Mouse (Mus musculus) heart, postnatal 0 days (tissue): ENCODE results near the gene Rbm39. TPM values are rescaled to one million over a fixed set of nuclear protein-coding genes. Genes with fewer than 3 reads are reported as not detected.
A peak's percentile ranks its signal among the peaks of the same experiment; 100 is the strongest.

Experiments used
- ATAC-seq: fragments of 200-750 bp; cut with Nextera tagmentation; 2 replicates; pipeline ENCODE4 v1.8.0; 2017; ENCODE audit warnings: low read depth, moderate number of reproducible peaks, moderate library complexity; ENCODE audit not compliant: insufficient read depth
- DNase-seq: peaks from one replicate; pipeline ENCODE4 v3.0.0-alpha.2; 2016; ENCODE audit warnings: low spot score
- H3K27ac ChIP-seq: fragments of 300-500 bp; sonication (generic); 2 replicates; pipeline ENCODE4 v1.5.1; 2014; ENCODE audit warnings: low read depth, mild to moderate bottlenecking
- H3K27me3 ChIP-seq: fragments of 300-500 bp; sonication (generic); 2 replicates; pipeline ENCODE4 v1.6.1; 2014; ENCODE audit warnings: low read length, mixed read lengths; ENCODE audit not compliant: control insufficient read depth, insufficient read depth
- H3K36me3 ChIP-seq: fragments of 300-500 bp; sonication (generic); replicated peaks from 2 replicates; pipeline ENCODE4 v1.6.1; 2014; ENCODE audit warnings: low read length, mixed read lengths; ENCODE audit not compliant: control insufficient read depth, insufficient read depth
- H3K4me1 ChIP-seq: fragments of 300-500 bp; sonication (generic); 2 replicates; pipeline ENCODE4 v1.6.1; 2014; ENCODE audit warnings: antibody characterized with exemption; ENCODE audit not compliant: control insufficient read depth, insufficient read depth
- H3K4me2 ChIP-seq: fragments of 300-500 bp; sonication (generic); 2 replicates; pipeline ENCODE4 v1.6.1; 2014; ENCODE audit warnings: low read depth, mild to moderate bottlenecking, low read length, moderate library complexity
- H3K4me3 ChIP-seq: fragments of 300-500 bp; sonication (generic); 2 replicates; pipeline ENCODE4 v1.5.1; 2014; ENCODE audit warnings: low read depth, low read length
- H3K9ac ChIP-seq: fragments of 300-500 bp; sonication (generic); replicated peaks from 2 replicates; pipeline ENCODE4 v1.6.1; 2014; ENCODE audit warnings: low read depth, low read length, mixed read lengths
- H3K9me3 ChIP-seq: fragments of 300-500 bp; sonication (generic); replicated peaks from 2 replicates; pipeline ENCODE4 v1.6.1; 2016; ENCODE audit warnings: low read length; ENCODE audit not compliant: control insufficient read depth
- CTCF ChIP-seq: IDR thresholded peaks from 2 replicates; pipeline ENCODE4 v1.5.1; 2016; ENCODE audit warnings: antibody characterized with exemption, control low read depth, low read depth
- EP300 ChIP-seq: IDR thresholded peaks from 2 replicates; pipeline ENCODE4 v1.6.1; 2016; ENCODE audit warnings: antibody characterized with exemption, low read depth
- WGBS: fragments of 180-500 bp; shearing (Covaris S2); extraction: QIAGEN DNeasy Blood & Tissue Kit; methylation state at CpG from one replicate; pipeline ENCODE4 v1.1.7; 2014; 5-methylcytosine and 5-hydroxymethylcytosine counted together
- polyA plus RNA-seq: library from polyadenylated mRNA; unstranded; fragments of >200 nt; fragmentation: Nextera tagmentation; extraction: Ambion mirVana; gene quantifications from 2 replicates; pipeline ENCODE4 v1.2.1, GENCODE M21; 2015
- total RNA-seq: library from RNA; depleted of rRNA; stranded (reverse); fragments of >200 nt; gene quantifications from 2 replicates; pipeline ENCODE4 v1.2.3, GENCODE M21; 2014; ENCODE audit warnings: low replicate concordance

Gene Rbm39
- total and polyA plus RNA-seq, 2 experiments from 2014 or later, result 272 to 315 TPM

DNA sequence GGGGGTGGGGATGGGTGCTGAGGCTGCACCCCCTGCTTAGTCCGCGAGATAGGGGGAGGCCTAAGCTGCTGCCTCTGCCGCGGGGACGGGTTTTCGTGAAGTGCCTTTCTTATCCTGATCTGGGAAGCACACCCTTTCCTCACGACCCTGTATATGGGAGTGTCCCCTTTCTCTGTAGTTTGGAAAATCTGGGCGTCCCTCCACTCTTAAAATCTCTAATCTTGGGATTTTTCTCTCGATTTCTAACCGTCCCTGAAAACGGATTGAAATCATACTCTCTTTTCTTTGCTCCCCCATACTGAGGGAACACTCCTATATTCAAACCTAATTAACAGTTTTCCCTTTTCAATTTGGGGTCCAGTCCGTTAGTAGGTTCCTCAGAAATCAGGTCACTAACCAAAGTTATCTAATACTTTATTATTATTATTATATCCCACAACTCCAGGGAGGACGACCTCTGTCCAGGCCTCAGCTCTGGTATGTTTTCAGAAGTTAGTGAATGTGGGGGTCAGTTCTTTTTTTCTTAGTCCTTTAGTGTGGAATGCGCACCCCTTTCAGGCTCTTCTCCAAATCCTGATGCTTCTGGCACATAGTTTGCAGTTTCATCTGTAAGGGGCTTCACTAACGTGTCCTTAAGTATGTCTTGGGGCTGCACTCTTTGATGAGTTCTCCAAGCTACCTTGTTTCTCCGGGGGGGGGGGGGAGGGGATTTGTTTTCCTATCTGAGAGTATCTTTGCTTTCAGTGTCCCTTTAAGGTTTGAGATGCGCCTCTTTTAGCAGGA lies 17.3 kb upstream of the Rbm39 start:
- DNase-seq, result no peak
- no peaks in the 10 kb centered on the region for H3K9me3 ChIP-seq
- peak overlapping the region; percentile 97 for H3K4me2 ChIP-seq
- H3K9ac ChIP-seq, result peak overlapping the region; percentile 72
- WGBS, result 3% methylated on average over 17 of the region's 17 CpGs
- H3K27ac ChIP-seq, result peak overlapping the region; percentile 96
- no peak for TF ChIP-seq CTCF
- no peak for TF ChIP-seq EP300
- H3K27me3 ChIP-seq, result no peaks in the 10 kb centered on the region
- peak overlapping the region; percentile 77 for H3K4me3 ChIP-seq
- H3K4me1 ChIP-seq, result peaks cover 16% of the 10 kb centered on the region
- ATAC-seq, result no peak; the same call in 1 of the 2 replicates
- no peaks in the 10 kb centered on the region for H3K36me3 ChIP-seq

- WGBS, result under 1% methylated on average over 70 of the region's 88 CpGs
- H3K27ac ChIP-seq, result peak within 1 kb of the TSS; percentile 96
- no peak for TF ChIP-seq CTCF
- TF ChIP-seq EP300, result no peak
Observed at GRCm38 (mm10) chr2:156196302-156197128, 16.5 kb upstream of the Rbm39 start, which contains the start of gene Phf20. Gene Phf20 (plus strand): TSS chr2:156196466.

DNA sequence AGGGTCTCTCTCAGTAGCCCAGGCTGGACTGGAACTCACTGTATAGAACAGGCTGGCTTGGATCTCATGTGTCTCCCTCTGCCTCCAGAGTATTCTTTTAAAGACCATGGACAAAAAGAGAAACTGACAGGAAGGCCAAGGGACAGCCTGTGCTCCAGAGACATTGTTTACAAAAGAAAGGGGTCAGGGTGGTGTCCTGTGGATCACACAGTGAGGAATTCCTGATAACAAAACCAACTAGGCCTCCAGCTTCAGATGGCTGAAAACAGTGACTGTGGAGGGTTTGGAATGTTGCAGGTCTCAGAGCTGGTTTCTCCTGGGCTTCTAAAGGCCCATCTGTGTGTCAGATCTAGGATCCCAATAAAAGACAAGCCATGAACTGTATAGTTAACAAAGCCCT lies 14.5 kb upstream of the Rbm39 start:
- Histone ChIP-seq H3K4me2 (no peak overlapping the region), H3K9ac (no peak overlapping the region), H3K4me3 (no peak overlapping the region), H3K9me3 (no peaks in the 10 kb centered on the region), H3K4me1 (peaks cover 9% of the 10 kb centered on the region), H3K36me3 (no peaks in the 10 kb centered on the region), H3K27ac (no peak overlapping the region), H3K27me3 (no peaks in the 10 kb centered on the region)
- no peak for ATAC-seq
- no peak for DNase-seq
- no peak for TF ChIP-seq EP300
- no peak for TF ChIP-seq CTCF

More at GRCm38 (mm10) chr2:156196302-156197128, 16.5 kb upstream of the Rbm39 start, which contains the start of gene Phf20:
- Histone ChIP-seq H3K9ac (peak within 1 kb of the TSS; percentile 72), H3K4me1 (peaks cover 16% of the 10 kb centered on the region), H3K9me3 (no peaks in the 10 kb centered on the region), H3K4me2 (peak within 1 kb of the TSS; percentile 97), H3K27me3 (no peaks in the 10 kb centered on the region), H3K36me3 (no peaks in the 10 kb centered on the region), H3K4me3 (peak within 1 kb of the TSS; percentile 77)
- DNase-seq (peak; percentile 97), ATAC-seq (peak; percentile 99)

- Histone ChIP-seq H3K27me3 (no peaks in the 10 kb centered on the region), H3K9ac (no peak overlapping the region), H3K27ac (no peak overlapping the region), H3K4me3 (no peak overlapping the region), H3K36me3 (no peaks in the 10 kb centered on the region), H3K9me3 (no peaks in the 10 kb centered on the region), H3K4me1 (peaks cover 3% of the 10 kb centered on the region; the same call in 1 of the 2 replicates), H3K4me2 (no peak overlapping the region)
- ATAC-seq (no peak), DNase-seq (no peak)
- no peak for TF ChIP-seq EP300
- TF ChIP-seq CTCF, result no peak
- 71% methylated on average over 3 of the region's 3 CpGs for WGBS
Observed at GRCm38 (mm10) chr2:156193066-156193862, 13.2 kb upstream of the Rbm39 start.

- no peak for DNase-seq
- Histone ChIP-seq H3K9ac (no peak overlapping the region), H3K4me3 (no peak overlapping the region), H3K36me3 (no peaks in the 10 kb centered on the region), H3K27me3 (no peaks in the 10 kb centered on the region), H3K9me3 (no peaks in the 10 kb centered on the region), H3K4me1 (peaks cover 3% of the 10 kb centered on the region; the same call in 1 of the 2 replicates), H3K4me2 (no peak overlapping the region), H3K27ac (no peak overlapping the region)
- no peak for ATAC-seq
- 80% methylated on average over 2 of the region's 2 CpGs for WGBS
- TF ChIP-seq EP300, result no peak
- TF ChIP-seq CTCF, result no peak
Observed at GRCm38 (mm10) chr2:156192068-156192467, 12.0 kb upstream of the Rbm39 start.
